Mouse (Mus musculus) frontal cortex, adult (tissue): ENCODE data around the gene Vwa5a.

Experiments
- ATAC-seq: cut with Nextera tagmentation; 2 replicates; pipeline ENCODE4 v1.9.2; 2017; ENCODE audit warnings: mild to moderate bottlenecking, moderate library complexity, mixed read lengths; ENCODE audit not compliant: low TSS enrichment

Vwa5a gene

GRCm38 (mm10) chr9:38718102-38718501 is at the start of gene Vwa5a:
Gene Vwa5a, plus strand, starts transcription at chr9:38718268.
- peak; percentile 82 for ATAC-seq

- ATAC-seq, result no peak
These were observed 45.2 kb upstream of the Vwa5a start for GRCm38 (mm10) chr9:38672887-38673286.

- ATAC-seq, result no peak
These were observed 43.6 kb upstream of the Vwa5a start, which contains the start of gene Olfr918 for GRCm38 (mm10) chr9:38674501-38674900. Gene Olfr918, minus strand, starts transcription at chr9:38674601.

- ATAC-seq, result peak; percentile 78
These were observed 916 bp downstream of the Vwa5a start for GRCm38 (mm10) chr9:38718927-38719441.

GRCm38 (mm10) chr9:38724044-38724443 is 6.0 kb downstream of the Vwa5a start:
- ATAC-seq, result no peak

GRCm38 (mm10) chr9:38728218-38728617 is 10.2 kb downstream of the Vwa5a start:
- no peak for ATAC-seq

GRCm38 (mm10) chr9:38741408-38741807 is 23.3 kb downstream of the Vwa5a start:
- no peak for ATAC-seq

GRCm38 (mm10) chr9:38744619-38745315 is 26.7 kb downstream of the Vwa5a start:
- no peak for ATAC-seq

- no peak for ATAC-seq
These were observed 33.9 kb downstream of the Vwa5a start, which contains the start of gene Olfr920 for GRCm38 (mm10) chr9:38751999-38752398. Gene Olfr920, plus strand, starts transcription at chr9:38752299.

GRCm38 (mm10) chr9:38772768-38773167 is 54.7 kb downstream of the Vwa5a start, which contains the start of gene Olfr921:
Gene Olfr921, plus strand, starts transcription at chr9:38773068.
- no peak for ATAC-seq

- no peak for ATAC-seq
These were observed 74.6 kb downstream of the Vwa5a start for GRCm38 (mm10) chr9:38792689-38793088.
